Mouse (Mus musculus) E14TG2a.4 (cell line): ENCODE measurements at regions not wholly inside any gene's neighbourhood (a gene's known extent, or its start where the extent isn't known, plus 50 kb on each side); places are given as distances from the start of the nearest gene placed in this dataset.

ENCODE experiments used
- H3K27me3 ChIP-seq: 2 replicates; pipeline ENCODE4 v1.6.1; 2014; ENCODE audit warnings: low read length, control low read depth; ENCODE audit not compliant: insufficient read depth
- H3K36me3 ChIP-seq: 2 replicates; pipeline ENCODE4 v1.6.1; 2014; ENCODE audit warnings: low read length, control low read depth; ENCODE audit not compliant: insufficient read depth
- H3K4me1 ChIP-seq: replicated peaks from 2 replicates; pipeline ENCODE4 v1.6.1; 2014; ENCODE audit warnings: low read depth, low read length, control low read depth
- H3K4me3 ChIP-seq: replicated peaks from 2 replicates; pipeline ENCODE4 v1.5.1; 2014; ENCODE audit warnings: mild to moderate bottlenecking, low read length
- H3K9me3 ChIP-seq: 2 replicates; pipeline ENCODE4 v1.6.1; 2014; ENCODE audit warnings: low read length, control low read depth
- CTCF ChIP-seq: conservative IDR thresholded peaks from 2 replicates; pipeline ENCODE4 v1.5.1; 2014; ENCODE audit warnings: low read length
- NANOG ChIP-seq: IDR thresholded peaks from 2 replicates; pipeline ENCODE4 v1.6.1; 2014; ENCODE audit warnings: borderline replicate concordance, low read length, mixed read lengths
- POU5F1 ChIP-seq: IDR thresholded peaks from 2 replicates; pipeline ENCODE4 v1.6.1; 2014; ENCODE audit warnings: low read length, borderline replicate concordance

GRCm38 (mm10) chr12:65325347-65325746, 100.0 kb downstream of the Wdr20rt start:
- H3K27me3 ChIP-seq = no peaks in the 10 kb centered on the region
- no peaks in the 10 kb centered on the region for H3K4me1 ChIP-seq
- TF ChIP-seq NANOG (no peak), CTCF (no peak), POU5F1 (no peak)
- H3K4me3 ChIP-seq = no peak overlapping the region
- no peaks in the 10 kb centered on the region for H3K9me3 ChIP-seq
- no peaks in the 10 kb centered on the region for H3K36me3 ChIP-seq

- TF ChIP-seq NANOG (no peak), POU5F1 (no peak), CTCF (no peak)
- H3K4me1 ChIP-seq = no peaks in the 10 kb centered on the region
- H3K4me3 ChIP-seq = no peak overlapping the region
- H3K9me3 ChIP-seq = no peaks in the 10 kb centered on the region
- H3K27me3 ChIP-seq = no peaks in the 10 kb centered on the region
- H3K36me3 ChIP-seq = no peaks in the 10 kb centered on the region
Measured at GRCm38 (mm10) chr12:65328532-65328931, 103.2 kb downstream of the Wdr20rt start.

GRCm38 (mm10) chr12:65329678-65330077, 104.4 kb downstream of the Wdr20rt start:
- no peaks in the 10 kb centered on the region for H3K27me3 ChIP-seq
- no peak for TF ChIP-seq POU5F1
- no peak for TF ChIP-seq CTCF
- TF ChIP-seq NANOG = no peak
- no peak overlapping the region for H3K4me3 ChIP-seq
- H3K4me1 ChIP-seq = no peaks in the 10 kb centered on the region
- no peaks in the 10 kb centered on the region for H3K9me3 ChIP-seq
- H3K36me3 ChIP-seq = no peaks in the 10 kb centered on the region

- Histone ChIP-seq H3K4me3 (no peak overlapping the region), H3K27me3 (no peaks in the 10 kb centered on the region), H3K9me3 (peaks cover under 1% of the 10 kb centered on the region; the same call in 1 of the 2 replicates), H3K4me1 (no peaks in the 10 kb centered on the region), H3K36me3 (no peaks in the 10 kb centered on the region)
- no peak for TF ChIP-seq POU5F1
- no peak for TF ChIP-seq CTCF
- TF ChIP-seq NANOG = no peak
Measured at GRCm38 (mm10) chr12:65340009-65340408, 114.7 kb downstream of the Wdr20rt start.

GRCm38 (mm10) chr12:65347251-65347650, 121.9 kb downstream of the Wdr20rt start:
- peaks cover 18% of the 10 kb centered on the region for H3K9me3 ChIP-seq
- no peaks in the 10 kb centered on the region for H3K36me3 ChIP-seq
- TF ChIP-seq NANOG (no peak), POU5F1 (no peak), CTCF (no peak)
- no peaks in the 10 kb centered on the region for H3K27me3 ChIP-seq
- no peaks in the 10 kb centered on the region for H3K4me1 ChIP-seq
- no peak overlapping the region for H3K4me3 ChIP-seq

- Histone ChIP-seq H3K36me3 (no peaks in the 10 kb centered on the region), H3K4me3 (no peak overlapping the region), H3K9me3 (peaks cover 18% of the 10 kb centered on the region), H3K4me1 (no peaks in the 10 kb centered on the region), H3K27me3 (no peaks in the 10 kb centered on the region)
- TF ChIP-seq NANOG = no peak
- no peak for TF ChIP-seq CTCF
- no peak for TF ChIP-seq POU5F1
Measured at GRCm38 (mm10) chr12:65349535-65349934, 124.2 kb downstream of the Wdr20rt start.

- Histone ChIP-seq H3K9me3 (peaks cover 17% of the 10 kb centered on the region), H3K27me3 (no peaks in the 10 kb centered on the region), H3K36me3 (no peaks in the 10 kb centered on the region), H3K4me3 (no peak overlapping the region), H3K4me1 (peaks cover 4% of the 10 kb centered on the region; the same call in 1 of the 2 replicates)
- peak; percentile 50 for TF ChIP-seq CTCF
- no peak for TF ChIP-seq POU5F1
Measured at GRCm38 (mm10) chr12:65364179-65364578, 138.9 kb downstream of the Wdr20rt start.

- H3K9me3 ChIP-seq = peaks cover 31% of the 10 kb centered on the region
- H3K36me3 ChIP-seq = no peaks in the 10 kb centered on the region
- H3K4me3 ChIP-seq = no peak overlapping the region
- peaks cover 4% of the 10 kb centered on the region; the same call in 1 of the 2 replicates for H3K4me1 ChIP-seq
- H3K27me3 ChIP-seq = no peaks in the 10 kb centered on the region
- TF ChIP-seq NANOG (no peak), POU5F1 (no peak)
Measured at GRCm38 (mm10) chr12:65367334-65367733, 142.0 kb downstream of the Wdr20rt start.

- TF ChIP-seq POU5F1 (no peak), NANOG (no peak), CTCF (no peak)
- no peaks in the 10 kb centered on the region for H3K27me3 ChIP-seq
- peaks cover 31% of the 10 kb centered on the region for H3K9me3 ChIP-seq
Measured at GRCm38 (mm10) chr12:65367866-65368419, 142.6 kb downstream of the Wdr20rt start.

More at GRCm38 (mm10) chr12:65367866-65368419, 142.6 kb downstream of the Wdr20rt start:
- no peaks in the 10 kb centered on the region for H3K36me3 ChIP-seq
- H3K4me3 ChIP-seq = no peak overlapping the region
- peaks cover 4% of the 10 kb centered on the region; the same call in 1 of the 2 replicates for H3K4me1 ChIP-seq
